Mouse (Mus musculus): ENCODE data around the gene Tiam2.
A peak's percentile ranks its signal among the peaks of the same experiment; 100 is the strongest.

The Tiam2 gene

DNA sequence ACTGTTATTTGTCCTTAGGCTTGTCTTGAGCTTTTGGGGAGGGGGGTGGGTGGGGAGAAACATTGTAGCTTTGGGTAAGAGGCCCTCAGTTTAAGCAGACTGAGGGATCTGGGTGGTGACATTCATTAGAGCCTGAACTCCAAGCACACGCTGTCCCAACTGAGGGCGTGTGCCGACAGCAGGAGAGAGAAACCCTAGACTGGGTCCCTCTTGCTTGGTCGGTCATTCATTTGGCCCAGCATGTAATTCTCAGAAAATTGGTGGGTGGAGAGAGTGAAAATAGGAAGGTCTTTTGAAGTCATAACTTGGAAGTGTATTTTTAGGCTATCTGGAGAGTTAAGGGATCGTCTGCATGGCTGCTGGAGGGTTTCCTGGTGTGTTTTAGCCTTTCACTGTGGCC, 71.5 kb downstream of the Tiam2 start:
- no peak for DNase-seq

DNA sequence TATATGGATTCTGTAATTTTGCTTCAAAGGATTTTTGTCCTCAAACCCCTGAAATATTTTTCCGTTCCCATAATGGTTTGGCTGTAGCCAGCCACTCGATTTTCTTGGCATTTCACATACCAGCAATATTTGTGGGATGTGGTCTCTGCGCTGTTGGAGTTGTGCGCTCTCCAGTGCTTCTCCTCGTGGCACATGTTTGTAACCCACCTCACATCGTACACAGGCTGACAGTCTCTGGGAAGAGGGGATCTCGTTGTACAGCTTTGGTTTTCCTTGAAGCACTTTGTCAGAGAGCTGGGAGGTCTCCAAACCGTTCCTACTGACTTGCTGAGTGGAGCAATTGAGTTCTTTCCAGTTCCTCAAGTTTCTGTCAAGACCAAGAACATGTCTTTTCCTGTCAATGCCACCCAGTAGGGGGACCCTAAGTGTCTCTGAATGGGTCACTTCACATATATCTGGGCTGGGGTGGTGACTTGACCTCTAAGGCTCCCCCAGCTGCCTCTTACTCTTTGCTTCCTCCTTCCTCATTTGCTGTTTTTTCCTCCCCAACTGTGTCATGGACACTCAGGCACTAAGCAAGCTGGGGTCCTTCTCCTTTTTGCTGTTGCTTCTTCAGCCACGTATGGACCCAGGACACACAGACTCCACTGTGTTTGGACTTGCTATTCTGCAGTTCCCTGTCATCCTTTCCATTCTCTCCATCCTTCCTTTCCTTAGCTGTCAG, 79.1 kb downstream of the Tiam2 start:
- DNase-seq: no peak

DNA sequence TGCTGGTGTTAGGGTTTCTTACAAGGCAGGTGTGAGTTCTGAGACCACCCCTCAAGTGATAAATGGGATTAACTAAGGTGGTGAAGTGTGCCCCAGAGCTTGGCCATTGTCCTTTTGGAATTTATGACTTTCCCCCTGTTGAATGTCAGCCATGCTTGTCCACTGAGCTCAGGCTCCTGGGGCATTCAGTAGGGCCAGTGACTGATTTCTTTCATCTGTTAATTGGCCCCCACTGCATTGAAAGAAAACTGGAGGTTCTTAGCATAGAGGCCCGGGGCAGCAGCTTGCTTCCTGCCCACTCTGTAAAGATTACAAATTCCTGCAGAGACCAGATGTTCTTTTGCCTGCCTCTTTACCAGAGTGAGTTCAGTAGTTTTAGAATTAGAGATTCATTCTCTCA, 80.7 kb downstream of the Tiam2 start:
- no peak for DNase-seq

DNA sequence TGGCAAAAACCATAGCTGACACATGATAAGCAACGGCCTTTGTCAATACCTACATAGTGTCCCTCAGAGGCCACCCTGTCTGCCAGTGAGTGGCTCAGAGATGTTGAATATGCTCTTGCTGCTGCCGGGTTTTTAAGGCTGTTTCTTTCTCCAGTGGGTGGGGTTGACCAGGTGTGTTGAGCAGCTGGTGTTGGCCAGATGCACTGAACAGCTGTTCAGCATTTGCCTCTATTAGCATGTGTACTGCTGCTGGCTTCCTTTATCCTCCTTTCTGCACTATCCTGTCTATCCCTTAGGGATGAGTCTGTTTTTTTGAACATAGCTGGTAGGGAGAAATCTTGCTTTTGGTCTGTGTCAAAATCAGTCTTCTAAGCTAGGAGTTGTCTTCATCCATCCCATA, 83.9 kb downstream of the Tiam2 start:
- DNase-seq: no peak

DNA sequence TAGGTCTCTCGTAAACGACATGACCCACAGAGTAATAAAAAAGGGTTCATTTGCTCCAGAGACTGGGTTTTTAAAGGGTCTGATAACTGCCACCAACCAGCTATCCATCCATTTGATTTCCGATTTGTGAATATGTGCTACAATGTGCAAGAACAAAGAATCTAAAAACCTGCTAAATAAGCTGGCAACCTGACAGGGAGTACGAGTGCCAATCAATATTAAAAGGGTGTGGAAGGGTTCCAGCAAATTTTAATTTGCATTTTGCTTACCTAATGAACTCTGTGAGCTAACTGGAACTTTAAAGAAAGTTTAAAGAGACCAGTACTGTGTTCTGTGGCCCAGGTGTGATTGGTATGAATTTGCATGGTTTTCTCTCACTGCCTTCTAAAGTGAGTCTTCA, 86.4 kb downstream of the Tiam2 start:
- no peak for DNase-seq

DNA sequence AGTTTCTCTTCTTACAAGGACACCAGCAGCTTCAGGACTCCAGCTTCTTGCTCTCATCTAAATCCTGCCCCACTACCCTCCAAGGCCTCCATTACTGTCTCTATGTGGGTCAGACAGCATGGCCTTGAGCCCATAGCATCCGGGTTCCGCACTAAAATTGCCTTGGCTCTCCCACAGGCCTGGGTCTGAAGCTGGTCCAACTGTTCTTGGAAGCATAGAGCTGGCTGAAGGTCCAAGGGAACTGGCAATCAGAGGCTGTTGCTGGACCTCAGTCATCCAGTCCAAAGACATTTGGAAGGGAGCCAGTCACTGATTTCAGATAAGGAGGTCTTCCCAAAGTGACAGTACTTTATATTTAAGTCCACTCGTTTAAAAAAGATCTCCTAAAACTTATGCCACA, 89.2 kb downstream of the Tiam2 start:
- DNase-seq: peak; percentile 21 to 57

DNA sequence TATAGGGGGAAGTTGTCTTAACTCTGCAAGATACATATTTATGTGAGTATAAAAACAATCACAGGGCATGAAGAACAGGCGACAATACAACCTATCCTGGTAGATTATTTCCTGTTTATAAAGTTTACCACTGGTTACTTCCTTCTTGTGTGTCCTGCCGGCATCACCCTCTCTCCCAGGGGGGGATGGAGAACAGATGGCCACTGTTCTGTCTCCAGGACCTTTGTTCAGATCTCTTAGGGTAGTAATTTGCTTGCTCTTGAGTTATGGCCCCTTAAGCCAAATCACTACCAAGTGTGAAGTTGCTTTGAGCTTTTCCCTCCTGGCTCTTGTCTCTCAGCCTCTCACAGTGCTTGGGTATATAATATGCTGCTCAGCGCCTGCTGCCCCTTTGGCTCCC, 90.0 kb downstream of the Tiam2 start:
- no peak for DNase-seq

DNA sequence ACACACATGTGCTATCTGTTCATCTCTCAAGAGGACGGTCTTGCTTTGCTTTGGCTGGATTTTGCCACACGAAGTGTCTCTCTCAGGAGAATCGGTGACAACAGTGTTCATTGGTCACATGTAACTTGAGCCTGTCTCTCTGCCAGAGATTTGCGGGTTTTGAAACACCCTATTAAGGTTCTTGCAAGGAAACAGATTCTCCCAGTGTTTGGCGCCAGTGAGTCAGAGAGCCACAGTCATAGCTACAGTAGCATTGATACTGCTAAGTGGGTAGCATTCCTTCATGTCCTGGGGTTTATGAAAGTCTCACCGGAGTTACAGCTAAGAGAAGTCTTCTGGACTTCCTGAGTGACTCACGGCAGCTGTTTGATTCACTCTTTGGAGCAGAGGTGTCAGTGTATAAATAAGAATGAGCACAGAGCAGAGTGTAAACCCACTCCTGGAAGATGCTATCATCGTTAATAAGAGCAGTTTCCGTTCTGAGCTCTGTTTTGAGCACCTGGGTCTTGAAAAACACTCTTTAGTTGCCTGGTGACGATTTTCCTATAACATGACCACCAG, 93.1 kb downstream of the Tiam2 start:
- DNase-seq: no peak

DNA sequence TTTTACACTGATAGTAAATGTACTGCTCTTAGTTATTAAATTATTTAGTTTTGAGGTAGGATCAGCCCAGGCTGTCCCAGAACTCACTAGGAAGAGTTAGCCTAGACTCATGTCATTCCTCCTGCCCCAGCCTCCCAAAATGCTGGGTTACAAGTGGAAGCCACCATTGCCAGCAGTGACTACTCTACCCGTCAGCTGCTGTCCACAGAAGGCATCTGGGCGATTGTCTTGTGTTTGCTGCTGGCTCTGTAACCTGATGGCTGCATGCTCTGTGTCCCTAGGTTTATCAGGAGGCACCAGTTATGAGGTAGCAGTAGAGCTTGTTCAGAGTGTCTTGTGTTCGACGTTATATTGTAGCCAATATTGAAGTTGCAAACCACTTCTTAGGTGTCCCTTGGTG, 93.8 kb downstream of the Tiam2 start:
- no peak for DNase-seq

DNA sequence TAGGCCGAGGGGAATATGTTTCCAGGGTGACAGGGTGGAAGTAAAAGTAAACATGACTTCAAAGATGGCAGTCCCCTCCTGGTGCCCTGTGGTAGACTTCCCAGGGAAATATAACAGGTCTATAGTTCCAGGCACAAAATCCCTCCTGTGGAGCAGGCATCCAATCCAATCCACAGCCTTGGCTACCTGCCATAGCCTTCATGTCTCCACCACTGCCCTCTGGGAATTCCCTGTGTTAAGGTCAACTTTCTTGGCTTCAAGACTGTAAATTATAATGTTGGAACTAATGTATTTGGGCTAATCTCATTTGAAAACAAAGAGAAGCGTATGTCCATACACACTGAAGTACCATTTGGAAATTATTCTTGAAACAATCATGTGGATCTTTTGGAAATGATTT, 97.0 kb downstream of the Tiam2 start:
- DNase-seq: peak; percentile 8 to 20

DNA sequence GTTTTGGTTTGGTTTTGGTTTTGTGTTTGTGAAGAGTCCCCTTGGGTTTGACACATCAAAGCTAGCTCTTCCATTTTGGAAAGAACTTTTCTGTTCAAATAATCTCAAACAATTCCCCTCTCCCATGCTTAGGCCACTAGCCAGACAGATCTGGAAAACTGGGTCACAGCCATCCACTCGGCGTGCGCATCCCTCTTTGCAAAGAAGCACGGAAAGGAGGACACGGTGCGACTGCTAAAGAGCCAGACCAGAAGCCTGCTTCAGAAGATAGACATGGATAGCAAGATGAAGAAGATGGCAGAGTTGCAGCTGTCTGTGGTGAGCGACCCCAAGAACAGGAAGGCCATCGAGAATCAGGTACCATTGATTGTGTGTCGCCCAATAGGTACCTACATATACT, 102.3 kb downstream of the Tiam2 start:
- no peak for DNase-seq

DNA sequence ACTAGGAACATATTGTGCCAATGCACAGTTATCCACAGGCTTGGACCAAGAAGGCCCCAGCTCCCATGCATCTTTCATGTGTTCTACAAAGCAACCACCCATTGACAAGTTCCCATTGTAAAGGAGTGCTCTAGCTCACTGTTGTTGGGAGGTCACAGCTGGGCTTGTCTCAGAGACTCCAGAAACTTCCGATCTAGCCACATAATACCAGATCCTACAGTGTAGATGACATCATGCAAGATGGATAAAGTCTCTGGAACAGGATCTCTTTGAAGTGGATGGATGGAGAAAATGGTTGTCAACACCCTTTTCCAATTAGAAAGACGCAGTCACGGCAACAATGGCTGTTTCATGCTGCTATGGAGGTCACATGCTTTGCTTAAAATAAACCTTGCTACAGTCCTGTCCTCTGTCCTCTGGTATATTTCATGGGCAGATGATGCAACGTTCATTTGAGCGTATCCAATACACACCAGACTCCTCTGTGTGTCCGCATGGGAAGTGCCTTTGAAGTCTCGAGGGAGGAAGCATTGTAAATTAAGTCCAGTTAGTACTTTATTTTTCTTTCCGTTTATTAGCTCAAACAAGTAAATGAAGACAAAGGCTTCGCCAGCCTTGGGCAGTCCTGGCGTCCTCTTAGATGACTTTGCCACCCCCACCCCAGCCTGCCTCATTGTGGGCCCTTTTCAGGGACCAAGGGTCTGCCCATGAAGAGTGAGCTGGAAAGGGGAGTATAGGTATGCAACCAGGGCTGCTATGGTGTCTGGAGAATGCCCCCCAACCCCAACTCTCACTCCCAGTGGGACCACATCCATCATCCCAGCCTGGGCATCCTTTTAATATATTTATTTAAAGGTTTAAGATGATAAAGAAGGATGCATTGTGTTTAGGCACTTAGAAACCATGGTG, 106.5 kb downstream of the Tiam2 start:
- no peak for DNase-seq

DNA sequence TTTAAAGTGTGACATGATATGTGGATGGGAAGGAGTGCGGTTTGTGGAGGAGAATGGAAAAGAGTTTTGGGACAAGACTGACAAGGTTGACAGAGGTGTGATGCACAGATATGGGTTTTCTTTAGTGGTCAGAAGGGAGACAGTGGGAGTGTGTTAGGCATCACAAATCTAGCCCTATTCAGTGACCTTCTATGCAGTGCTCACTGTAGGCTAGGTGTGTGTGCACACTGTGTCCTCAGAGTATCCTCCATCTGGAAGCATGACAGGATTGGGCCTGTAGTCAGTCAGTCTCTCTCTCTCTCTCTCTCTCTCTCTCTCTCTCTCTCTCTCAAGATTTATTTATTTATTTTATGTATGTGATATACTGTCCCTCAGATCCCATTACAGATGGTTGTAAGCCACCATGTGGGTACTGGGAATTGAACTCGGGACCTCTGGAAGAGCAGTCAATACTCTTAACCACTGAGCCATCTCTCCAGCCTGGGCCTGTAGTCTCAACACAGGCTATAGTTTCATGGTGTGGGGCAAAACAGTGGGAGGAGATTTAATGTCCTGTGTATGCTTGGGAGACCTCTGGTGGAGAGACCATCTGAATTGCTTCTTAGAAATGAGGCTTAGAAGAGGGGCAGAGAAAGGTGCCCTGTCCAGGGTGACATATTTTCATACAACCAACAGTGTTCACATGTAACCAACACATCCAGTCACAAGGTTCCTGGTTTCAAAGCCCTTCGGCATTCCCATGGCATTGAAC, 107.3 kb downstream of the Tiam2 start:
- DNase-seq: no peak

DNA sequence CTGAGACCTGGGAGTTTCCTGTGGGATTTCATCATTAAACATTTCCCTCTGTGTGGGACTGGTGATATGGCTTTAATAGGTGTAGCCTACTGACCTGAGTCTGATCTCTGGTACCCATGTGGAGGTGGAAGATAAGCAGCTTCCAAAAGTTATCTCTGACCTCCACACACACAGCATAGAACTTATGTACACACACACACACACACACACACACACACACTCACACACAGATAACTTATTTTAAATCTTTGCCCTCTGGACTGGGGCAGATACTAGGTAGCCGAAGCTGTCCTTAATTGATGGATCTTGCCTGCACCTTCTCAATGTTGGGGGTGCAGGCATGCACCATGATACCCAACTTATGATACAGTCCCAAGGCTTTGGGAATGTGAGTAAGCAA, 108.9 kb downstream of the Tiam2 start:
- DNase-seq: no peak

DNA sequence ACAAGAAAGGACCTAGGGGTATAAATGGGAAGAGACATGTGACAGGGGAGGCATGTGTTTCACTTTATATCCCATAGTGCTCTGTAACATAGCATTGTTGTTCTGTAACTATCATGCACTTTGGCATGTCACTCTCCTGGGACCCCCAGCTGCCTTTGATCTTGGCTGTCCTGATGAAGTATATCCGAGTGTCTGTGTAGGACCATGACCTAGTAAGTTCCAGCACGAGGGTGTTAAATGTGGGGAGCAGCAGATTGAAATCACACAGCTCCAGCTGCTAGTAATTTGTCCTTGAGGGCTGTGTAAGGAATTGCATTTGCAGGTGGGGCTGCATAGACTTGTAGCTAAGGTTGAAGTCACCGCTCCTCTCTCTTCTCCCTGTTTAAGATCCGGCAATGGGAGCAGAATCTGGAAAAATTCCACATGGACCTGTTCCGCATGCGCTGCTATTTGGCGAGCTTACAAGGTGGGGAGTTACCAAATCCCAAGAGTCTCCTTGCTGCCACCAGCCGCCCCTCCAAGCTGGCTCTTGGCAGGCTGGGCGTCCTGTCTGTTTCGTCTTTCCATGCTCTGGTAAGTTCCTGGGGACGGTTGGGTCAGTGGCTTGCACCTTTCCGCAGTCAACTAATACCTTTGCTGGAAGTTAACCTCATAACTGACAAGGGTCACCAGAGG, 110.6 kb downstream of the Tiam2 start:
- DNase-seq: no peak

DNA sequence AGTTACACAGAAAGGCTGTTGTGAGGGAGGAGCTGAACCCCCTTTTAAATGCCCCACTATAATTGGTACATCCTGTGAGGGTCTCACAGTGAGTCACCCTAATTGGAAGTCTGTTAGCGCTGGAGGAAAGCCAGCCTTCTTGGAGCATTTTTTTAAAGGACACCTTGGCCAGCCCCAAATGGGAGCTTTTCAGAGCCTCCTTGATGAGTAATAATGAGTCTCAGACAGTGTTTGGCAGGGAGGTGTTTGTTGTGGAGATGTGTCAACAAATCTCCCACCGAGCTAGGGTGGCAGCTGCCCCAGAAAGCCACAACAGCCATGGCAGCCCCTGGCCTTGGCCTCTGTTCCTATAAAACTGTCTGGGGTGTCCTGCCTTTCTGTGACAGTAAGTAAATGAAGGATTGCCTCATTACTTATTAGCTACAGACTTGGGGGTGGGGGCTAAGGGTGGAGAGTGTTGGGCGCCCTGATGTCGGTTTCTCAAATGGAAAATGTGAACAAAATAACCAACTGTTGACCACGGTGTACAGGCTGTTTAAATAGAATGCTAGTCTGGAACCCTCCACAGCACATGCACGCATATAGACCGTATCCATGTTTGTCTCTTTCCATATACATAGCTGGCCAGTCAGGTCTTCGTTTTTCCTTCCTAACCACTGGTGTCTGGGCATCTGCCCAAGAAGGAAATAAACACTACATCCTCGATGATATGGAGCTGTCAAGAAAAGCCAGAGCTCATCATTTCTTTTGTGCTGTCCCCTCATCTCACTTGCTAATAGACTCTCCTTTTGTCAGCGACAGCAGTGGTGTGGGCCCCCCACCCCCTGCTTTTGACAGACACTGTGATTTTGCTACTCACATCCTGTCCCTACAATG, 116.4 kb downstream of the Tiam2 start:
- no peak for DNase-seq

DNA sequence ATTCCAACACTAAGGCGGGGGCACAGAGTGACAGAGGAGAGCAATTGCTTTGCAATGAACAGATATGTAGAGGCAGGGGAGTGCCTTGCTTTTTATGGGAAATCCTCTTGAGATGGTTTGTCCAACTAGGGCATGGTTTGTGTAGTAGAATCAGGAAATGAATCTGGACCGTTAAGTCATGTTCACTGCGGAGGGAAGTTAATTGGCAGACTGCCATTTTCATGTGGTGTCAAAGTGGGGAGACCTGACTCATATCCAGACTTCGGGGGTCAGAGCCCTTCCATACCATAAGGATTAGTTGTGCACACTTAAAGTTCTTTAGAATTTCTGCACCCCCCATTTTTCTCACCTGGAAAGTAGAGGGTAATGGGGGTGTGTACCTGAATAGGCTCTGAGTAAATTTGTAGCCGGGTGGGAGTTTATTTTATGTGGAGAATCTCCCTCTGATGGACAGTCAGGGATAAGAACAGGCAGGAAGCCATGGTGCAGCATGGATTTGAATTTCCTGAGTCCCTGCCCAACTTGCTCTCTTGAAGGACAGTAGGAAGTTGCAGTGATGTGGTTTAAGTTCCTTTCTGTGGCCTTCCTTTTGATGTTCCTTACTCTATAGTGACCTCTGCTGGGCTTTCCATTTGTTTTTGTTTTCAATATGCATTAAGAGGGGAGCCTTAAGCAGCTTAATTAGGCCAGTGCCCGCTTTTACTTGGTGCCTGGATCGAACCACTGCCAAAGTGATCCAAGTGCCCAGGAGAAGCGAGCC, 120.0 kb downstream of the Tiam2 start:
- DNase-seq: peak; percentile 40 to 61

DNA sequence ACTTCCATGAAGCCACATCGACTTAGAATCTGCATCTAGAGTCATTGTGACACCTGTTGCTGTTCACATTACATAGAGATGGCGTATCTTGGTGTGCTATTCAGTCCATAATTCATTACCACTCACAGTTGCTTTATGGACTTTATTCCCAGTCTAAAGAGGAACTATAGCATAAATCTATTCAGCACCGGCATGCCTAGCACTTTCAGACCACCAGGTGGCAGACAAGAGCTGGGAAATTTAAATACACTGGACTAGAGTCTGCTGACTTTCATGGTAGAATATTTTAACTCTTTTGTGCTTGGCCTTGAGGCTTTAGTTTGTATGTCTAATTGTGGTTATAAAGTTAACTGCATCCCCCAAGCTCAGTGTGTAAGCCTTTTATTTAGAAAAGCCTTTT, 122.4 kb downstream of the Tiam2 start:
- peak; percentile 56 to 83 for DNase-seq

DNA sequence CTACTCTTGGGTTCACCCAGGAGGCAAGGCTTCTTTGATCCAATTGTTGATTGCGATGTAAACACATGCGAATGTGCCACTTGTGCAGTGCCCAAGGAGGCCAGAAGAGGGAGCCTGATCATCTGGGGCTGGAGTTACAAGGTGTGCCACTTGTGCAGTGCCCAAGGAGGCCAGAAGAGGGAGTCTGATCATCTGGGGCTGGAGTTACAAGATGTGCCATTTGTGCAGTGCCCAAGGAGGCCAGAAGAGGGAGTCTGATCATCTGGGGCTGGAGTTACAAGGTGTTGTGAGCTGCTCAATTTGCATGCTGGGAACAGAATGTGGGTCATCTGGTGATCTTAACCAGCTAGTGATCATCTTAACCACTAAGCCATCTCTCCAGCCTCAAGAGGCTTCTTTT, 124.7 kb downstream of the Tiam2 start:
- peak; percentile 56 to 88 for DNase-seq

DNA sequence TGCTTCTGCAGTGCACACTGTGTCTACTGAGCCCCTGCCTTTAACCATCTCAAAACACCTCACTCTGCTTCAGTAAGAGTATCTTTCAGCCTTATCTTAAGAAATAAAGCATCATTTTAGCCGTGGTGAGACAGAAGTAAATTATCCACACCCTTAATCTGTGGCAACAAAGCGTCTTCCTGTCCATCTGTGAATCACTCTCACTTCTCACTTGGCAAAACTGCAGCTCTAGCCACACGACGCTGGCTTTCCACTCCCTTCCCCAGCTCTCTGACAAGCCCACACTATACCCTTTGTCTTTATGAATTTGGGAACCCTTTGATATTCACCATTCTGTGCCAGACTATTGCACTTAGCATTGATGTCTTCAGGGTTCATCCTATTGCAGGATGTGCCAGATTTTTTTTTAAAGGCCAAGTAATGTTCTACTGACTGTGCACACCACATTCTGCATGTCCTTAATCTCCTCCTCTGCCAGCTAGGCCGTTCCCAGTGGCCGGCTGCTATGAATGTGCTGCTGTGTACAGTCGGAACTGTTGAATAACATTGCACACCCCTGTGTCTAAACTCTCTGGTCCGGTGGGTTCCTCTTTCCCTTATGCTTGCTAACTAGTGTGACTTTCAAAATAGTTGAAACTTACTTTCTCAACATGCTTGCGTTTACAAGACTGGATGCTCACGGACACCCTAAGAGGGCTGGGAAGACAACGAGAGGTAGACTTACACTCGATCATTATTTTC, 126.4 kb downstream of the Tiam2 start:
- peak; percentile 14 to 30 for DNase-seq
